Mouse (Mus musculus) cerebellum, adult 18-20 months (tissue): Measurements from ENCODE around the gene Lama1.
"Not testable (repeated sequence)": the region's sequence is repeated elsewhere in the genome, so short reads cannot be mapped to it uniquely, and the experiment has no call there.

ENCODE experiments used
- DNase-seq, 2 experiments: peaks; one replicate each; pipeline ENCODE4 v3.0.0; 2021

Lama1 gene

GRCm38 (mm10) chr17:67722578-67722977, 25.5 kb downstream of the Lama1 start:
- DNase-seq: no peak

- no peak for DNase-seq
Observed at GRCm38 (mm10) chr17:67723175-67724067, 26.4 kb downstream of the Lama1 start.

- no peak for DNase-seq
Observed at GRCm38 (mm10) chr17:67726601-67727000, 29.5 kb downstream of the Lama1 start.

- DNase-seq: no peak
Observed at GRCm38 (mm10) chr17:67728751-67729150, 31.7 kb downstream of the Lama1 start.

- no peak for DNase-seq
Observed at GRCm38 (mm10) chr17:67731096-67731495, 34.0 kb downstream of the Lama1 start.

GRCm38 (mm10) chr17:67731964-67732363, 34.9 kb downstream of the Lama1 start:
- DNase-seq: no peak

- DNase-seq: no peak
Observed at GRCm38 (mm10) chr17:67733516-67733915, 36.5 kb downstream of the Lama1 start.

GRCm38 (mm10) chr17:67735722-67736121, 38.7 kb downstream of the Lama1 start:
- no peak for DNase-seq

- not testable (repeated sequence) for DNase-seq
Observed at GRCm38 (mm10) chr17:67741229-67741628, 44.2 kb downstream of the Lama1 start.

GRCm38 (mm10) chr17:67764167-67764871, 67.3 kb downstream of the Lama1 start:
- no peak for DNase-seq

- no peak for DNase-seq
Observed at GRCm38 (mm10) chr17:67773608-67774007, 76.5 kb downstream of the Lama1 start.

GRCm38 (mm10) chr17:67776764-67777163, 79.7 kb downstream of the Lama1 start:
- DNase-seq: no peak

- peak; percentile 3 to 14 for DNase-seq
Observed at GRCm38 (mm10) chr17:67779812-67780211, 82.8 kb downstream of the Lama1 start.

GRCm38 (mm10) chr17:67791091-67791490, 94.0 kb downstream of the Lama1 start:
- no peak for DNase-seq

- DNase-seq: no peak
Observed at GRCm38 (mm10) chr17:67809171-67809570, 112.1 kb downstream of the Lama1 start.

GRCm38 (mm10) chr17:67813666-67814065, 116.6 kb downstream of the Lama1 start:
- no peak for DNase-seq

GRCm38 (mm10) chr17:67815720-67816119, 118.7 kb downstream of the Lama1 start:
- DNase-seq: no peak

- DNase-seq: no peak
Observed at GRCm38 (mm10) chr17:67816916-67817315, 119.9 kb downstream of the Lama1 start.

- DNase-seq: no peak
Observed at GRCm38 (mm10) chr17:67827431-67827830, 130.4 kb downstream of the Lama1 start.

- no peak for DNase-seq
Observed at GRCm38 (mm10) chr17:67836146-67836895, 139.3 kb downstream of the Lama1 start.

GRCm38 (mm10) chr17:67837351-67838090, 140.5 kb downstream of the Lama1 start:
- DNase-seq: peak; percentile 57 to 72

GRCm38 (mm10) chr17:67838948-67839347, 141.9 kb downstream of the Lama1 start:
- no peak for DNase-seq
